Mouse (Mus musculus) spleen, adult 2 months (tissue): ENCODE measurements around the gene Tespa1. TPM values are rescaled to one million over a fixed set of nuclear protein-coding genes. Genes with fewer than 3 reads are reported as not detected.
"Not testable (repeated sequence)": the region's sequence is repeated elsewhere in the genome, so short reads cannot be mapped to it uniquely, and the experiment has no call there.

ENCODE experiments used
- DNase-seq, 2 experiments: peaks; one replicate each; pipeline versions ENCODE4 v3.0.0 to v3.0.0-alpha.2; 2012 to 2021; ENCODE audit warnings: low spot score in 2 of 2, low read depth in 1 of 2
- H3K27ac ChIP-seq: fragments of 200-500 bp; 2 replicates; pipeline ENCODE4 v1.5.1; 2012; ENCODE audit warnings: low read length, inconsistent platforms; ENCODE audit not compliant: insufficient read depth
- H3K27me3 ChIP-seq: fragments of 200-500 bp; 2 replicates; pipeline ENCODE4 v1.6.1; 2012; ENCODE audit warnings: mild to moderate bottlenecking, moderate library complexity, low read length, inconsistent platforms; ENCODE audit not compliant: control insufficient read depth, insufficient read depth
- H3K36me3 ChIP-seq: fragments of 200-500 bp; 2 replicates; pipeline ENCODE4 v1.6.1; 2012; ENCODE audit warnings: mild to moderate bottlenecking, low read length, inconsistent platforms; ENCODE audit not compliant: control insufficient read depth, insufficient read depth
- H3K4me1 ChIP-seq: fragments of 200-500 bp; 2 replicates; pipeline ENCODE4 v1.6.1; 2011; ENCODE audit warnings: inconsistent platforms; ENCODE audit not compliant: control insufficient read depth, insufficient read depth, insufficient read length
- H3K4me3 ChIP-seq: fragments of 200-500 bp; 2 replicates; pipeline ENCODE4 v1.5.1; 2011; ENCODE audit warnings: mild to moderate bottlenecking, inconsistent platforms; ENCODE audit not compliant: insufficient read depth, insufficient read length; ENCODE audit errors: extremely low read depth
- CTCF ChIP-seq: fragments of 200-500 bp; IDR thresholded peaks from 2 replicates; pipeline ENCODE4 v1.5.1; 2011; ENCODE audit warnings: mild to moderate bottlenecking, inconsistent platforms; ENCODE audit not compliant: insufficient read depth, insufficient read length, insufficient replicate concordance; ENCODE audit errors: extremely low read depth
- POLR2A ChIP-seq: fragments of 200-500 bp; IDR thresholded peaks from 2 replicates; pipeline ENCODE4 v1.6.1; 2011; ENCODE audit warnings: low read depth, low read length, inconsistent platforms
- WGBS: fragments of 180-500 bp; shearing (Covaris S2); methylation state at CpG from one replicate; pipeline ENCODE4 v1.1.7; 2018; 5-methylcytosine and 5-hydroxymethylcytosine counted together
- polyA plus RNA-seq: library from polyadenylated mRNA; depleted of rRNA; stranded (reverse); fragments of >200 nt; gene quantifications from 2 replicates; pipeline ENCODE4 v1.2.3, GENCODE M21; 2012; rRNA removed

The Tespa1 gene
- polyA plus RNA-seq, 1 experiment, result 10.8 TPM

GRCm38 (mm10) chr10:130375145-130375544 lies 52.5 kb downstream of the Tespa1 start:
- Histone ChIP-seq H3K36me3 (no peaks in the 10 kb centered on the region), H3K27ac (no peak overlapping the region), H3K4me3 (no peak overlapping the region), H3K4me1 (no peaks in the 10 kb centered on the region), H3K27me3 (no peaks in the 10 kb centered on the region)
- no peak for TF ChIP-seq CTCF
- no peak for TF ChIP-seq POLR2A
- no peak for DNase-seq
- 92% methylated on average over 2 of the region's 2 CpGs for WGBS

GRCm38 (mm10) chr10:130394232-130394631 lies 71.6 kb downstream of the Tespa1 start, which contains the start of gene Vmn2r84:
Gene Vmn2r84 (minus strand): TSS chr10:130394332.
- no peak within 1 kb of the TSS for H3K27ac ChIP-seq
- H3K27me3 ChIP-seq, result no peaks in the 10 kb centered on the region
- H3K36me3 ChIP-seq, result no peaks in the 10 kb centered on the region
- no peak for TF ChIP-seq CTCF
- TF ChIP-seq POLR2A, result no peak
- H3K4me3 ChIP-seq, result no peak within 1 kb of the TSS
- no peak for DNase-seq
- no peaks in the 10 kb centered on the region for H3K4me1 ChIP-seq

- not testable (repeated sequence) for H3K4me1 ChIP-seq, H3K36me3 ChIP-seq, DNase-seq, H3K27ac ChIP-seq, H3K27me3 ChIP-seq, H3K4me3 ChIP-seq
- 79% methylated on average over 29 of the region's 35 CpGs for WGBS
Observed at GRCm38 (mm10) chr10:130412167-130412698, 89.6 kb downstream of the Tespa1 start.

Other genes starting within 250 kb of the Tespa1 start
- gene Olfr823, start 207.5 kb upstream of the Tespa1 start, polyA plus RNA-seq, result not detected in 2 replicates
- gene Olfr824, start 192.9 kb upstream of the Tespa1 start, polyA plus RNA-seq, result not detected in 2 replicates
- gene Olfr825, start 156.1 kb upstream of the Tespa1 start, polyA plus RNA-seq, result not detected in 2 replicates
- not detected in 2 replicates for gene Olfr826, start 138.7 kb upstream of the Tespa1 start, polyA plus RNA-seq
- gene Olfr827, start 108.5 kb upstream of the Tespa1 start, polyA plus RNA-seq, result not detected in 2 replicates
- gene Neurod4, start 42.6 kb upstream of the Tespa1 start, polyA plus RNA-seq, result 0.04 TPM in 2 replicates
- not detected in 2 replicates for gene Vmn2r84, start 71.5 kb downstream of the Tespa1 start, polyA plus RNA-seq
- gene Vmn2r85, start 106.8 kb downstream of the Tespa1 start, polyA plus RNA-seq, result not detected in 2 replicates
- not detected in 2 replicates for gene Vmn2r86, start 133.2 kb downstream of the Tespa1 start, polyA plus RNA-seq
- gene Vmn2r87, start 174.5 kb downstream of the Tespa1 start, polyA plus RNA-seq, result not detected in 2 replicates